Mouse (Mus musculus): Measurements from ENCODE around the gene Vsir.

The Vsir gene

DNA sequence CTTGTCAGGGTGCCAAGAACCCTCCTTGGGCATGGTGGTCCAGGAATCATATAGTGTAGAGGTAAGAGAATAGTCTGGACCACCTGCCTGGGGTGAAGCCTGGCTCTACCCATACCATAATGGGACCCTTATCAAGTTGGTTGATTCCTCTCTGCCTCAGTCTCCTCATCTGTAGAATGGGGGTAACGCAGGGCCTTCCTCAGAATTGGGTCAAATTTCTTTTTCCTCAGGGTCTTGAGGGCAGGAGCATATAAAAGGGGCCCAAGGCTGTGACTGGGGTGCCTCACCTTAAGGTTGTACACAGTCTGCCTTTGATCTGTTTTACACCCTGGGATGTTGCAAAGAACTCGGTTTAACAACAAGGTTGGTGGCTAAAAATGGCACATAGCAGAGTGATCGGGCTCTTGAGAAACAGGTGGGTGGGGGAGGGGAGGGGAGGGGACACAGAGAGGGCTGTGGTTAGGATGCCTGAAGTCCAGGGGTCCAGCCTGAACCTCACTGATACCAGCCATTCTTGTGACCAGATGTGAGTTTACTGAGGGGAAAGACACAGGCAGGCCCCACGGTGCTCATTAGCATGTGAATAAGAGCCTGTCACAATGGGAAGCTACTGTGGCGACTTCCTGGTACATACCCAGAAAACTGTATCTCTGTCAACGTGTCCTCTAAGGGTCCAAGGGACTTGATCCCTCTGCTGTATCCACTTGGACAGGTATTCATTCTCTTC, 43.7 kb downstream of the Vsir start:
- DNase-seq, result no peak

DNA sequence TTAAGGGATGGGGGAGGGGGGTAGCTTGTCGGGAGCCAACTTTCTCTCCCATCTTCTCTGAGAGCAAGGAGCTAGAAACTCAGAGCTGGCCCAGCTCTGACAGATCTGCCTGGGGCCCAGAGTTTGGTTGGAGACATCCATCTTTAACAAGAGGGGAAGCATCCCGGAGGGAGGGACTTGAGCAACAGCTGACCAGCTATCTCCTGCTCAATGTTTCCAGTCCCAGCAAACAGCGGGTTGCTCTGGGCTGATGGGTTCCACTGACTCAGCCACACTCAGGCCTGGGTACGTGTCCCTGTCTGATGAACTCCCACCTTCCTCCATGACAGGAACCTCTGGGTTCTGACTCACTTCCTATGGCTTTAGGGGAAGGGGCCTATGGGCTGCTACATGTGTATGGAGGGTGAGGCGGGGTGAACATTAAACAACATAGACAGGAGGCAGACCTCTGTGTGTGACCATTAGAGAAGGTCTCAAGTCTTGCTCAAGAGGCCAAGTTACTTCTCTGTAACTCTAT, 44.3 kb downstream of the Vsir start:
- DNase-seq, result no peak

DNA sequence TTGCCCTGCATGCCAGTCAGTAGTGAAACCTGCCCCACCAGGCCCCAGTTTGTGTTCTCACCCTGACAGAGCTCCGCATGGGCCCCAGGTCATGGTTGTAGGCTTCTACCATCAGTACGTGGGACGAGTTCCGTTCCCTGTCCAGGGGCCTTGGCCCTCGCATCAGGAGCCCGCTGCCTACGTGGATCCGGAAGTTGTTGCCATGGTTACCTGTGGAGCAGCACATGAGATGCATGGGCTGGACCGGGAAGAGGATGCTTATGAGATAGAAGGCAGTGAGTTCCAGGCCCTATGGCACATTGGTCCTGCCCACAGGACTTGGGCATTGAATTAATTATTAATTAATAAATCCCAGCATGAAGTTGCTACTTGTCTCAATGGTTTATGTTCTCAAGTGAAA, 45.0 kb downstream of the Vsir start:
- no peak for DNase-seq

DNA sequence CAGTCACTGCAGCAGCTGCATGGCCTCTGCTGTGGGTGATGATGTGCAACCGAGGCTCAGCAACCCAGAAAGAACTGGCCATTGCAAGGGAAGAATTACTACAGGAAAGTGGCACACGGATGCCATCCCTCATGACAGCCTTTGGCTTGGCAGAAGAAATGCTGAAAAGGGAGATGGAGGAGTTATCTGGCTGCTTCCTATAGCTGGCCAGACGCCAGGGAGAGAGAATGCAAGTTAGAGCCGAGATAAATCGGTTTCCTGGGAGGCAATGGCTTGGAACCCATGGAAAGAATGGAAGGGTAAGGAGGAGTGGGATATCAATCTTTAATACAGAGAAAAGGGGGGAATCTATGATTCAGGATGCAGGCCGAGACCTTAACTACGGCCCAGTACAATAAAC, 48.3 kb downstream of the Vsir start:
- no peak for DNase-seq

DNA sequence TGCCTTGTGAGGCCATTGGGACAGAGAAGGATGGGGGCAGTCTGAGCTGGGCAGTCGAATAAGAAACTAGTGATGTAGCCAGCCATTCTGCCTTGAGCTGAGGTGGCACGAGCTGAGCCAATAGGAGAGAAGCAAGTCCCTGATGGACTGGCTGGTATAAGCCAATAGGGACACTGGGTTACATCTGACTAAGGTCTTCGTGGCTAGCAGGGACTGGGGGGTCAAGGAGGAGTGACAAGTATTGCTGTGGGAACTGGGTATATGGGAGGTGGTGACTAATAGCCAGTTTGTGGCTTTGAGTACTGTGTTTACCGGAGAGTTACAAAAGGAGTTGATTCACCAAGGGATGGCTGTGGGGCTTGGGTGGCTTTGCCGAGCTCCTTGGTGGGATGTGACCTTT, 49.0 kb downstream of the Vsir start:
- no peak for DNase-seq

DNA sequence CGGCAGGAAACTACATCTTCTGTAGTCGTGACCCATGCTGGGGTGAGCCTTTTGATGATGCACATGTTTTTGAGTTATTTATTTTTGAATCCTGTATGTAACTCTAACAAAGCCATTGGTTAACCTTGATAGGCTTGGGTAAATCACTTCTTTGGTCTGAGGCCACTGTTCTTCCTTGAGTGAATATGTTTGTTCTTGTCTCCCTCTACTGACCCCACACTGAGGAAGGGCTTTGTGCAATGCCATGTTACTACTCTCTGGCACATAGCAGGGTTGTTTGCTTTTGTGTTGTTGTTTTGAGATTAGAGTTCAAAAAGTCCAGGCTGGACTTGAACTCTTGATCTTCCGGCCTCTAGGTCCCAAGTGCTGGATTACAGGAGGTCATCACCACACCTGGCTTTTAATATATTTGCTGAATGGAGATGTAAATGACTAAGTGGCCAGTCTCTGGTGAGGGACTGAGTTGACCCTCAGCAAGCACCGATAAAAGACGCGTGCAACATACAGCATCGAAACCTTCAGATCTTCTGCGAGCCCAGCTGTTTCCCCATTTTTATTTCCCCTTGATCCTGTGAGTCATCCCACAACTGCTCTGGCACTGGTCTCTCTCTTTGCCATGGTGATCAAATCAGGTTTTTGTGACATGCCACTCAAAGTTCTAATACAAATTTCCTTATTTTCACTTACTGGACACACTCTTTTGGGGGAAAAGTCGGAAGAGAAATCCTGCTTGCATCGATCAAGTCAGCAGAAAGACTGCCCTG, 51.6 kb downstream of the Vsir start:
- DNase-seq, result no peak

DNA sequence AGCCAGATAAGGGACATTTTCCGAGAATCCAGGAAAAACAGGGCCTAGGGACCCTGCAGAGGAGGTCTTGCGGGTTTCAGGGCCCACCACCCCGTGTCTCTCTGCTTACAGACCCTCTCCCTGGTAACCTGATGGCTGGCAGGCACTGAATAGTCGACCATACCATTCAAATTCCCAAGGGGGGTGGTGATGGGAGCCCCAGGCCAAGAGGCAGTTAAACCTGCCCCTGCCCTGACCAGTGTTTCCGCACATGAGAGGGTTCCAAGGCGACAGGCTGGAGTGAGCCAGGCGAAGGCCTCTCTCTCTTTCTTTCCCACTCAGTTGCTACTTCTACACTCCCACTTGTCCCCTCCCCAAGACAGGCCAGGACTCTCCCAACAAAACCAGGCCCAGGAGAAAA, 52.8 kb downstream of the Vsir start, which contains the start of gene Gm17455:
TSS of gene Gm17455 (plus strand) at position 278 of the 400 bp plus-strand sequence.
- no peak for DNase-seq

DNA sequence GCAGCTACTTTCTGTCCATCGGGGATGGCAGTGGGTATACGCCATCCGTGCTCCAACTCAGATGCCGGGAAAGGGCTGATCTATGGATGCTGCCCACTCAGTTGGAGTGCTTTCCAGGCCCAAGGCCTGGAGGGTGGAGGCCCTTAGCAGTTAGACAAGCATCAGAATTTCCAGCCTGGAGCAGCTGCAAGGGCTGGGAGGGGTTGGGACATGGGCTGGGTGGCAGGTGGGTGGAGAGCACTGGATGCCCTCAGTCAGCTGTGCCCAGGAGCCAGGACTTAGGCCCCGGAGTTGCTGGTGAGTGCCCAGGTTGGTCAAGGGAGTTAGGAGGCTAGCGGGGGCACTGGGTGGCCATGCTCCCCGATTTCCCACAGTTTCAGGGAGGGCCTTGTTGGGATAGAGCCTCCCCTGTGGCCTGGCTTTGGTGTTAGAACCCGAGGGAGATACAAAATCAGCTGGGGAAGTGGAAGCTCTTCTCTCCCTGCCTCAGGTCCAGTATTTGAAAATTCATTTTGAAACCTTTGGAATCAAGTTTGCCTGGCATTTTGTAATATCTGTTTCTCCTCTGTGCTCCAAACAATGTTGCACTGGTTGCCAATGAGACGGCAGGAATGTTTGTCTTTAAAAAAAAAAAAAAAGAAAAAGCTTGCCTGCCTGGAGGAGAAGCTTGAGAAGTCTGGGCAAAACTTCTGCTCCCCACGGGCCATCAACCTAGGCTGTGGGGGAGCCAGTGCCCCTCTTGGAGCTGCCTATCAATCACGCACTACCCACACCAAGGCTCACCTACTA, 54.0 kb downstream of the Vsir start:
- no peak for DNase-seq

DNA sequence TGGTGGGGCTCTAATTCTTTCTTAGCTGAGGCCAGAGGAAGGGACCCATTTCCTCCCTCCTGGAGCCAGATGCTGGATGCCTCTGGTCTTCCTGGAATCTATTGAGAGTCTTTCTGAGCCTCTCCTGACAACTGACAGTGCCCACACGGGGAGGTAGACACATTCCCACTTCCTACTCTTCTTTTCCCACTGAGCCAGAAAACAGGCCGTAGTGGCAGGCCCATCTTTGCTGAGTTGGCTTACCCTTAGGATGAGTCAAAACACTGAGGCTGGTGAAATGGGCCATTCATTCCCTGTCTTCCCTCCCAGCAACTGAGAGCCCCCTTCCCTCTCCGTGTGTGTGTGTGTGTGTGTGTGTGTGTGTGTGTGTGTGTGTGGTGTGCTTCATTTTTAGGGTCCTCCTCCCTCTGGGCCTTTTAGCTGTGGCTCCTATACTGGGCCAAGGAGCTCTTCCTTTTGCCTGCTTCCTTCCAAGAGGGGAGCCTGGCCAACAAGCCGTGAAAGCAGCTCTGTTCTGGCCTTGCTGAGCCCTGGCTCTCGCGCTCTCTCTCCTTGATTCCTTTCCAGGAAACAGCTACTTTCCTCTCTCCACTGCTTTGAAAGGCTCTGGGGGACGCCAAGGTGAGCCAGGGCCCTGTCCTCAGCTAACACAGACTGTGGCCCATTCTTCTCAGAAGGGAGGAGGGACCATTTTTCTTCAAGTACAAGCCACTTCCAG, 59.0 kb downstream of the Vsir start:
- no peak for DNase-seq

DNA sequence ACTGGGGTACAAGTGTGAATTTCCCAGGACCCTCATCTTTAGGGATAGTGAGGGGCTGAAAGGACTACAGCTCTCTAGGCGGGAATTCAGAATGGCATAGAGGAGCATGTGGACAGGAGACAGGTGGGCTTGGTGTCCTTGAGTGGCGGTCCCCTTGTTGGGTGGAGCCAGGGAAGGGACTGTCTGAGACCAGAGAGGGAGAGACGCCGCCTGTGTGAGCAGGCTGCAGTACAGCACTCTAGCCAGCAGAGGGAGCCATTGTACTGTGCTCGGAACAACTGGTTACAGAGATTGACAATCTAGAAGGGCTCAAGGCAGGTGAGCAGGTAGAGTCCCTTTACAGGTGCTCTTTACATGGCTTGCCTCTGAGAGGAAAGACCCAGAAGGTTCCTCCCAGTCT, 61.2 kb downstream of the Vsir start:
- DNase-seq, result peak; percentile 44

DNA sequence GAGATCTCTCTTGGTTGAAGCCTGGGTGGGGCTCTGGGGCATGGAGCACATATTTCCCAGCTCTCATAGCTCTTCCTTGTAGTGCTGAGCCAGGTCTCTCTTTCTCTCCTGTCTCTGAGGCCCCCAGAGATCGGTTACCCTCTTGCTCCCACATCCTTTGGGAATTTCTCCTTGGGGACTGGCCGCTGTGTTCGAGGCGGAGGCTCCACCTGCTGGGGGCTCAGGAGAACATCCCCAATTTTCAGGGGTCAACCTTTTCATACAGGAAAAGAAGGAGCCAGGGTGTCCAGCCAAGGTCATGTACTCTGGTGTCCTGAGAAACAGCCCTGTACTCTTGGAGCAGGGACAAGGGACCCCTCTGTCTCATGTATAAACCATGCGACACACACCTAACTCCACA, 65.1 kb downstream of the Vsir start:
- DNase-seq, result no peak

DNA sequence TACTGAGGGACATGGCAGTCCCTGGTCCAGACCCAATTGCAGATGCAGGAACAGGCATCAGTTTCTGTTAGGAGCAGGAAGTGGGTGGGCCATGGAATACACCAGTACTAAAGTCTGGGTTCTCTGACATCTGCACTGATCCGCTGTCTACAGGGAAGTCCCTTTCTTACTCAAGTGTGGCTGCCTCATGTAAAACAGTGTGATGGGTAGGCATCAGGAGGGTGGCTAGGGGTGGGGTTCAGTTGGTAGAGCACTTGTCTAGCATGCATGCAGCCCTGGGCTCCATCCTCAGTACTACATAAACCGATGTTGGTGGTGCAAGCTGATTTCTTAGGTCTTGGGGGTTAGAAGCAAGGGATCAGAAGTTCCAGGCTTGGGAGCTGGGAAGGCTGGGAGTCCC, 67.1 kb downstream of the Vsir start:
- no peak for DNase-seq

DNA sequence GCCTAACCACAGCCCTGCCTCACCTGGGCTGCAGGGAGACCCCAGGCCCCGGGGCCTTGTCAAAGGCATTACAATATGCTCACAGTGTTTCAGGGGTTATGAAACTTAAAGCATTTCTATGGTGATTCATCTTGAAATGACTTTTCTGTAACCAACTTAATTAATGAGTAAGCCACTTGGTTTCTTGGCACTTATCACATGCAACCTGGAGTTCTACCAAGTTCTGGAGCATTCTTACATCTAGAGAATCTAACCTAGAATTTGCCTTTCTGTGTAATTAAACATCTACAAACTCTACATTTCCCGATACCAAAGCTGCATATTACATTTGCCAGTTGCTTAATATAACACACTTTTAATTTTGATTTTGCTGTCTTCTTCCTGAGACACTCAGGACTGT, 70.4 kb downstream of the Vsir start:
- no peak for DNase-seq

DNA sequence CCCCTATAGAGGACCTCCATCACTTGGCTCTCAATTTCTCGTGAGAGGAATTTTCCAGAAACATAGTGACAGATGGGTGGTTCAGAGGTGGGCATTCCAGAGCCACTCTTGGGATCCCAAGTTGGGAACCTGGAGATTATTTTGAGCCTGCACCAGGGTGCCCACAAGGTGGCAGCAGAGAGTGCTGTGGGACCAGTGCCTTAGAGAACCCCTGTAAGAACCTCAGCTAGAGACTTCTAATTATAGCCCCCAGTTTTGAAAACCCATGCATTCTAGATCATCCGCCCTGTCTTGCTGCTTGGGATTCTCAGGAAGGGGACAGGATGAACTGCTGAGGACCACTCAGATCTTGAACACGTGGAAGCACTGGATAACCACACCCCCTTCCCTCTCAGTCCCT, 71.5 kb downstream of the Vsir start:
- DNase-seq, result peak; percentile 46

DNA sequence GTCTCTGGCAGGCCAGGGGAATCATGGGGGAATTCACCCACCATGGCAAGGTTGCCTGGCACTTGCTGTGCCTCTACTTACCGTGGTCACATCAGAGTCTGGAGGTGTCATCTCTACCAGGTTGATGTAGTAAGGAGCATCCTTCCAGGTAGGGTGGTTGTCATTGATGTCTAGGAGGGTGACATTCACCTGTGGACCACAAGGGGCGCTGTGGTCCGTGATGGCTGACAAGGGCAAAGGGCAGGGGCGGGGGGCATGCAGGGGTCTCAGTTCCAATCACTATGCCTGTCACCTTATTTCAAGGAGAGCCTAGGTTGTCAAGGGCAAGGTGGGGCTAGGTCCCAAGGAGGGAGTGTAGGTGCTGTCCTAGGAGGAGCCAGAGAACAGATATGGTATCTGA, 73.0 kb downstream of the Vsir start:
- no peak for DNase-seq
